Mouse (Mus musculus) splenic B cell, adult 2 months (primary cell): Measurements from ENCODE around the gene Prg3.

ENCODE experiments used
- DNase-seq: peaks from one replicate; pipeline ENCODE4 v3.0.0-alpha.2; 2011; ENCODE audit warnings: low read depth, low spot score
- H3K27me3 ChIP-seq: 2 replicates; pipeline ENCODE4 v1.6.1; 2012; ENCODE audit warnings: mild to moderate bottlenecking, low read length, moderate library complexity, mixed read lengths; ENCODE audit not compliant: control insufficient read depth, poor library complexity, insufficient read depth, severe bottlenecking
- H3K36me3 ChIP-seq: 2 replicates; pipeline ENCODE4 v1.6.1; 2012; ENCODE audit warnings: mild to moderate bottlenecking, low read length, moderate library complexity, mixed read lengths; ENCODE audit not compliant: control insufficient read depth, poor library complexity, insufficient read depth, severe bottlenecking

Prg3 gene

DNA sequence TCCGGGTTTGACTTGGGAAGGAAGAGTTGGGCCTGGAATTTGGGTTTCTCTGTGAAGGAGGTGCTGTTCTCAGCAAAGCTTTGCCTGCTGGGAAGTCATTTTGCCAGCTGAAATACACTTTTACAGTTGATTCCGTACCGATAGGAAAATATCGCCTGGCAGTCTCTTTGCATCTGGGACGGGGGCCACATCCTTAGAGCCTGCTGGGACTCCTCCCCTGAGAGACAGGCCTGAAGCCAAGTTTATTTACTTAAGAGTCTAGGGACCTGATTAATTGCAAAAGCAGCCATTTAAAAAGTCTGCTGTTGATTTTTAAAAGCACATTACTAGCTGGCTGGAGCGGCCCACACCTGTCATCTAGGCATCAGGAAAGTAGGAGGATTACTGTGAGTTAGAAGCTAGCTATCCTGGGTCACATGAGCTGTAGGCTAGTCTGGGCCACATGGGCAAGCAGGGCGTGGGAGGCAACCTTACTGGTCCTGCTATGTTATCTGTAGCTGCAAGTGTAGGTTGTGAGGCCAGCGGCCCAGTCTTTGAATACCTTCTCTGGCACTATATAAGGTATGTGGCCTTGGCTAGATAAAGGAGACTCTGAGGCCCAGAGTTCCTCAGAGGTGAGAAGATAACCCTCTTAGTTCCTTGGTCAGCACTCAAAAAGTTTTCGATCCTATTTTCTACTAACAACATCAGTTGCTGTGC, 24.0 kb downstream of the Prg3 start:
- Histone ChIP-seq H3K36me3 (no peaks in the 10 kb centered on the region), H3K27me3 (no peaks in the 10 kb centered on the region)
- DNase-seq: no peak

DNA sequence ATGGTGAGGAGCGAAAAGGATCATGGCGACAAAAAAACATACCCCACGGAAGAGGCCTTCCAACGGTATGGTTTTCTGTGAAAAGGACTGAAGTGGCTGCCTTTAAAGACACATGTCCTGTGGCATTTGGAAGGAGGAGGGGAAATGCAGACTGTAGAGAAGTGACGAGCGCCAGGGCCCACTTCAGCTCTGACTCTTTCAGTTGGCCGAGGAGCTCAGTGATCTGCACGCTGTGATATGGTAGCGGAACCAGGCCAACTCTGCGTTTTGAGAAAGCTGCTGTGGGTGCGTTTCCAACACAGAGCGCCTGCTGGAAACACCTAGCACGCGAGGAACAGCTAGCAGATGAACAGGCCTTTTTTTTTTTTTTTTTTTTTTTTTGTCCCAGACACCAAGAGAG, 24.7 kb downstream of the Prg3 start:
- H3K36me3 ChIP-seq: no peaks in the 10 kb centered on the region
- H3K27me3 ChIP-seq: no peaks in the 10 kb centered on the region
- no peak for DNase-seq

DNA sequence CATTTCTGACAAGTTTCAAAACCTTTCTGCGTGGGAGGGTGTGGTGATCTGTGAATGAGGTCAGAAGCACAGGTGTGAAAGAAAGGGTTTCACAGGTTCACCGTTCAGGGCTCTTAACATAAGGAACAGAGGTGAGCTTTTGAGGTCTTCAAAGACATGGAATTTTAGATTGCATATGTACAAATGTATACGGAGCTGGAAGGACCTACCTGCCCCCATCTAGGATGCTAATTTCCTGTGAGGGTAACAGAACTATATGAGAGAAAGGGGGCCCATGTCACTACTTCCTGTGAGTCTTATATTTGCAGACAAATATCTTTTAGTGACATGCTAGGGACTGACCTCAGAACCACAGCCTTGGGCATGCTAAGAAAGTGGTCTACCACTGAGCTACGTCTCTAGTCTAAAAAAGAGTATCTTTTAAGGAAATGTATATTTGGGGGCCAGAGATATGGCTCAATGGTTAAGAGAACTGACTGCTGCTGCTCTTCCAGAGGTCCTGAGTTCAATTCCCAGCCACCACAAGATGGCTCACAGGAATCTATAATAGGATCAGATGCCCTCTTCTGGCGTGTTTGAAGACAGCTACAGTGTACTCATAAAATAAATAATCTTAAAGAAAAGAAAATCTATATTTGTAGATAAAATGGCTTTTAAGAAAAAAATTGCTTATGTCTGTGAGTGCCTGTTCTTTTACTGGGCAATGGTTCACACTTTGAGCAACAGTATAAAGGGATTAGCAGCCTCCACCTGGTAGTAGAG, 26.0 kb downstream of the Prg3 start:
- DNase-seq: peak; percentile 13
- no peaks in the 10 kb centered on the region for H3K36me3 ChIP-seq
- no peaks in the 10 kb centered on the region for H3K27me3 ChIP-seq

DNA sequence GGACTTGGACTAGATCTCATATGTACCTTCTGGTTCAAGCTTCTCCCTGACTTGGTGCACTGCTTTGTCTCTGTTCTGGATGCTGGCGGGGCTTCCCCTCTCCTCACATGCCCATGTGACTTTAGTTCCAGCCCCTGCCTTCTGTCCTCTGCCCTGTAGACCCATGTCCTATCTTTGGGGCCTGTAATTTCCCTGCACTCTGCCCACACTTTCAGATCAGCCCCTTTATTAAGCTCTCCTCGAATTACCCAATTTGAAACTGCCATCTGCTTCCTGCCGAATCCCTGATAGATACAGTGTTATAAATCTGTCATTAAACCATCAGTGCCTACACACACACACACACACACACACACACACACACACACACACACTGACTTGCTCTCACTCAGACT, 26.6 kb downstream of the Prg3 start:
- H3K27me3 ChIP-seq: no peaks in the 10 kb centered on the region
- no peaks in the 10 kb centered on the region for H3K36me3 ChIP-seq
- DNase-seq: no peak

DNA sequence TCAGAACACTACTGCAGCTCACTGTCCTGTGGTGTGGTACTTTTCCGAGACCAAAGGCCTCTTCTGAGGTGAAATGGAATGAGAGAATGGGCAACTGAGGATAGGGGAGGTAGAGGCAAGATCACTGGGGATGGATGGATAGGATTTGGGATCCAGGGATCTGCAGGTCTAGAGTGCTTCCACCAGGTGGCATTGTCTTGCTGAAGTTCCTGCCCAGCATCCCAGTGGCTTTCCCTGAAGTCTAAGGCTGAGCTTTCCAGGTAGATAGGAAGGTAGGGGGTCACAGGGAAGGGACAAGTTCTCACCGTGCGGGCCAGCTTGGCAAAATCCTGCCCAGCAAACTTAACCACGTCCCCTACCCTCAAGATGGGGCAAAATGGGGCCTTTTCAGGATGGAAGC, 34.0 kb downstream of the Prg3 start:
- H3K27me3 ChIP-seq: no peaks in the 10 kb centered on the region
- DNase-seq: no peak
- H3K36me3 ChIP-seq: no peaks in the 10 kb centered on the region

DNA sequence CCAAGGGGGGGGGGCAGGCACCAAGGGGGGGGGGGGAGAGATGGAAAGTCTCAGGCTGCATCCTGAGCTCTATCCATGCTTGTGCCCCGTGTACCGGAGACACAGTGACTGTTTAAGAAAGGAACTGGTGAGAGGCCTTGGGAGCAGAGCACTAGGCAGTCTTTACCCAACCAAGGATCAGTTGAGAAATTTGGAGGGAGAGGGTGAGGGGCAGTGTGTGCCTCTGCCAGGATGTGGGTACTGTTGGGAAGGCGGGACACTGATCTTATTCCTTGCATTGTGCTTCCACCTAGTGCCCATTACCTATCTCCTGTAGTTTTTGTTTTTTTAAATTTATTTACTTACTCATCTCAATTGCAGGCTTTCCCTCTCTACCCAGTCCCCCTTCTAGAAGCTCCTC, 38.2 kb downstream of the Prg3 start:
- Histone ChIP-seq H3K36me3 (no peaks in the 10 kb centered on the region), H3K27me3 (no peaks in the 10 kb centered on the region)
- DNase-seq: no peak

DNA sequence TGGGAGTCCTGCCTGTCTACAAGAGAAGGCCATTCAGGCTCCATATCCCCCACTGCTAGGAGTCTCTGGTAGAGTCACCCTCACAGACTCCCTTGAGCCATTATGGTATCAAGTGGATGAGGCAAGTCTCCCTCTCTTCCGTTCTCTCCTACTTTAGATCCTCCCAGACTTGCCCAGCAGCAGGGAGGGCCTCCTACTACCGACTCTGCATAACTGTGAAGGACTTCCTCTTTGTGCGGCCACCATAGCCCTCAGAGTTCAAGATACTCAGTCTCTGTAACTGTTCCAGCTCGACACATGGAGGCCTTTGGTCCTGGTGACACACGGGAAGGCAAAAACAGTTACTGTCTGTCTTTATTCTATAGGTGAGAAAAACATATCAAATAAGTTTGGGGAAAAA, 39.3 kb downstream of the Prg3 start:
- no peaks in the 10 kb centered on the region for H3K36me3 ChIP-seq
- DNase-seq: peak; percentile 56
- no peaks in the 10 kb centered on the region for H3K27me3 ChIP-seq

DNA sequence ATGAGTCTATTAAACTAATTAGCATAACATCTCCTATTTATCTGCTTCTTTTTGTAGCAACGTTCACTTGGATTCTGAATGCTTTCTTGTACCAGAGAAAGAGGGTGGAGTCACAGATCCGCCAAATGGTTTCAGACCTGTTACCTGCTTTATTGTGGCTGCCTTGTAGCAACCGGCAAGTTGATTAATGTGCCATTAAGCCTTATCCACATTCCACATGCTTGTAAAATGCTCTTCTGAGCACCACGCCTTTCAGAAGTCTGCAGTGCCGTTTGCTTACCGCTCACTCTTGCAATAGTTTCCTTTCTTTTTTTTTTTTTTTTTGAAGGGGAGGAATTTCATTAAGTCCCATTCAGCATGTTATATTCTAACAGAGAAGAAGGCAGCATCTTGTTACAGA, 41.9 kb downstream of the Prg3 start:
- no peak for DNase-seq
- Histone ChIP-seq H3K27me3 (no peaks in the 10 kb centered on the region), H3K36me3 (no peaks in the 10 kb centered on the region)

DNA sequence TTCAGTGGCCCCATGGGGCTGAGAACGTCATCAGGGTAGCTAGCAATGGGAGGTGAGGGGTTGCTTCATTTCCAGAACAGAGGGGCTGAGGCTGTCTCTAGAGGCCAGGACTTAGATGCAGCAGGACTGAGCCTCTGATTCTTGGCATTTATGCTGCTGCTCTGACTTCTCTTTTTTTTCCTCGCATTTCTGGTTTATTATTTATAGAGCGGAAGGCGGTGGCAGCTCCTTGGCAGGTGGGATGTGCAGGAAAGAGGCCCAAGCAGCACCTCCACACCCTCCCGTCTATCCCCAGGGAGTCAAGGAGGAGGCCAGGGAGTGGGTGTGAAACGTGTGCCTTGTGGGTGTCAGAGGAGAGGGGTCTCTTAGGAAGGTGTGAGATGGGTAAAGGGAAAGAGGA, 43.0 kb downstream of the Prg3 start:
- Histone ChIP-seq H3K36me3 (no peaks in the 10 kb centered on the region), H3K27me3 (no peaks in the 10 kb centered on the region)
- no peak for DNase-seq

DNA sequence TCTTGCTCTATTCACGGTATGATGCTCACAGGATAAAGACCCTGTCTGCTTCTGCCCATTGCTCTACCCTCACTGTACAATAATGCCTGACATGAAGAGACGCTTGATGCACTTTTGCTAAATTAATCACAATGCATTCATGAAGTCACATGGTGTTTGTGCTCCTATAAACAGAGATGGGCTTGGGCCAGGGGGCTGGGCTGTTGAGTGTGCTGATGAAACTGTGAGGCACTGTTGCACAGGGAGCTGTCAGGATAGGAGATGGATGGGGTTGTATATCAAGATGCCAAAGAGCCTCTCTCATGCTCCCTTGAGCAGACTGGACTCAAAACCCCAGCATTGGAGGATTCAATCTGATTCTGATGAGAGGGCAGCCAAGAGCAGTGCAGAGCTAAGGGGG, 45.1 kb downstream of the Prg3 start:
- Histone ChIP-seq H3K36me3 (no peaks in the 10 kb centered on the region), H3K27me3 (no peaks in the 10 kb centered on the region)
- DNase-seq: no peak

DNA sequence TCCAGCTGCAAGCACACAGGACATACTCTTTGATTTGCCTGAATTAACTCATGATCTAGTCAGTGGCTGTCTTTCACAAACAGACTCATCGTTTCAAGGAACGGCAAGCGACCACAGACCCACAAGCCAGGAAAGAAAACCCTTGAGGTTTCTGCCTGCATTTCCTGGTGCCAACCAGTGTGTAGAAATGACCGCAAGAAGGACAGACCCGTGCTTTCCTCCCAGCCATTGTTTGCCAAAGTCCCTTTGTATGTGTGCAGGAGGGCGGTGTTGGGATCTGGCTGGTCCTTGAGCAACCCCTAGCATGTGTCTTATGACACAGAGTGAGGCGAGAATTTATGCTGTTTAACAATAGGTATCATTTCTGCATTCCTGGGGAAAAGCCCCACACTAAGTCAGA, 46.2 kb downstream of the Prg3 start:
- DNase-seq: peak; percentile 25
- Histone ChIP-seq H3K36me3 (no peaks in the 10 kb centered on the region), H3K27me3 (no peaks in the 10 kb centered on the region)

DNA sequence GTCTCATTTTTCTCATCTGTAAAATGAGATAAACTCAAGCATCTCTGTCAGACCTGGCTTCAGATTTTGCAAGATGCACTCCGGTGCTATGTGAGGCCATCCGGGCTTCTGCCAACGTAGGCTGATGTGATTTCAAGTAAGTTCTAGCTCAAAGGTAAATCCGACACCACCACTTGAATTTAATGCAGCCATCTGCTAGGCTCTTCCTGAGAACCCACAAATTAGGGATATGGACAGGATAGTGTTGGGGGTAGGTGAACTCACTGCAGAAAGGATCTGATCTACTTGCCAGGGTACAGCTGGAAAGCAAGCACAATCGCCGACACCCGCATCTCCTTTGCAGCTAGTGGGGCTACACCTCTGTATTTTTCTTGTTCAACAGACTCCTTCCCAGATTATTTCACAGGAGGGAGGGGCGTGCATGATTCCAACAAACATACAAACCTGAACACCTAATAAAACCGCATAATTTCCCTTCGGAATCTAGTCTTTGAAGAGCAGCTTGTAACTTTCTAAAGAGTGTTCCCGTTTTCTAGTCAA, 48.6 kb downstream of the Prg3 start:
- no peak for DNase-seq
- peaks cover 9% of the 10 kb centered on the region for H3K36me3 ChIP-seq
- H3K27me3 ChIP-seq: no peaks in the 10 kb centered on the region

DNA sequence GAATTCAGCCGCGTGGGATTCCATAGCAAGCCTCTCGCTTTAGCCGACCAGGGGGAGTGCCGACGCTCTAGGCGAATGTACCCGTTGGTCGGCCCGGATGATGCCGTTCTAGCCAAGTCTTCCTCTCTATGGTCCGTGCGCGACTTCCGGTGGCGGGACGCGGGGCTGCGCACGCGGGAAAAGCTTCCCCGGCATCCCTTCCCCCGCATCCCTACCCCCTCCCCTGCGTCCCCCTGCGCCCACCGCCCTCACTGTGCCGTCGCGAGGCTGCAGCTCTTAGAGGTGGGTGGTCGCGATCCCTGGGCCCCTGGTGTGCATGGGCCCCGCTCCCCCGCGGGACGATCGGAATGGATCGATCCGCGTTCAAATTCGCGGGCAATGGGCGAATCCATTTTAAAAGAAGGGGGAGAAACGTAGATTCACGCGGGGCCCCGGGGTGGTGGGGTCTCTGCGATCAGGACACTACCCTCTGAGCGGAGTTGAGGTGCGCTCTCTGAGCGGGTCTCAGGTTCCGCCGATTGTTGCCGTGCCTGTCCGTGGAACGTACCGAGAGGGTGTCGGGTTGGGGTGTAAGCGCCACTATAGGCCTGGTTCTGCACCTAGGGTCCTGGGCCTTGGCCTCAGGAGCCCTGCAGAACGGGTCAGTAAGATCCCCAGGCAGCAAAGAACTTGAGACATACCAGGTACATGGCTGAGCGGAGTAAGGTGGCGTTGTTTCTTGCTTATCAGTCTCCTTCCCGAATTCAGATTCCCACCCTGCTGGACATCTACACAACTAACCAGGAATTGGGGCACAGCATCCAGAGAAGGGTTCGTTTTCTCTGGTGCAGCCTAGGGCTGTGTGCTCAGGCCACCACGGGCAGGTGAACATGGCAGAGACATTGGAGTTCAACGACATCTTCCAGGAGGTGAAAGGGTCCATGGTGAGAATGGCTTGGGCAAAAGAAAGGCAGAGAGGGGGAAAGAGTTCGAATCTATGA, 49.3 kb downstream of the Prg3 start, which contains the start of the genes Ssrp1 and P2rx3:
Gene Ssrp1, plus strand, starts transcription at position 188 of the 980 bp plus-strand sequence.
Gene P2rx3, minus strand, starts transcription at position 416 of the 980 bp plus-strand sequence.
- Histone ChIP-seq H3K27me3 (no peaks in the 10 kb centered on the region), H3K36me3 (peaks cover 9% of the 10 kb centered on the region)
- peak; percentile 96 for DNase-seq

DNA sequence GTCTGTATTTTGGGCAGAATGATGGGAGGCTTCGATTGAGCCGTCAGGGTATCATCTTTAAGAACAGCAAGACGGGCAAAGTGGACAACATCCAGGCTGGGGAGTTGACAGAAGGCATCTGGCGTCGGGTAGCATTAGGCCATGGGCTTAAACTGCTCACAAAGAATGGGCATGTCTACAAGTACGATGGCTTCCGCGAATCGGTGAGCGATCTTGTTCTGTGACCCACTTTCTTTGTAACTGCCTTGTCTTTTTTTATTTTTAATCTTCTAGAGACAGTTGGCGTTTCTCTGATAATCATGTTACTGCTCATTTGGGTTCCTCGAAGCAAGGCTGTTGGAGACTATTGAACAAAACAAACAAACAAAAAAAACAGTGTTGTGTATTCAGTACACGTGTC, 50.3 kb downstream of the Prg3 start:
- H3K27me3 ChIP-seq: no peaks in the 10 kb centered on the region
- no peak for DNase-seq
- peaks cover 9% of the 10 kb centered on the region for H3K36me3 ChIP-seq
